Mouse (Mus musculus) thymus, adult 2 months (tissue): Measurements from ENCODE around the gene Kiss1r.
"Not testable (repeated sequence)": the region's sequence is repeated elsewhere in the genome, so short reads cannot be mapped to it uniquely, and the experiment has no call there.

Experiments
- CTCF ChIP-seq: fragments of 200-500 bp; IDR thresholded peaks from 2 replicates; pipeline ENCODE4 v1.5.1; 2012; ENCODE audit warnings: mild to moderate bottlenecking, control low read depth, low read length, moderate library complexity, borderline replicate concordance; ENCODE audit not compliant: control insufficient read depth, poor library complexity, insufficient read depth; ENCODE audit errors: extremely low read depth
- POLR2A ChIP-seq: fragments of 200-500 bp; IDR thresholded peaks from 2 replicates; pipeline ENCODE4 v1.6.1; 2012; ENCODE audit warnings: mild to moderate bottlenecking, low read length, control low read depth, moderate library complexity; ENCODE audit not compliant: control insufficient read depth, poor library complexity, insufficient read depth; ENCODE audit errors: extremely low read depth

GRCm38 (mm10) chr10:79959412-79959811 is 42.6 kb downstream of the Kiss1r start:
- TF ChIP-seq CTCF, POLR2A: not testable (repeated sequence)
